Mouse (Mus musculus): Measurements from ENCODE around the gene Pex11b.

GRCm38 (mm10) chr3:96629729-96630600 lies 5.2 kb upstream of the Pex11b start, which contains the start of gene Rbm8a:
- TF ChIP-seq CTCF (IDR thresholded peaks at IDR 0.05; ENCODE audit: low read depth) (no peak), EP300 (IDR thresholded peaks at IDR 0.05; ENCODE audit: low read depth) (0 out of 2 replicates have a peak, but pooled peaks have one; percentile 34)
